Mouse (Mus musculus) liver, adult 2 months (tissue): ENCODE results near the gene Mgat4a.
A peak's percentile ranks its signal among the peaks of the same experiment; 100 is the strongest.

Experiments
- CTCF ChIP-seq: fragments of 200-500 bp; IDR thresholded peaks from 2 replicates; pipeline ENCODE4 v1.5.1; 2011; ENCODE audit warnings: low read depth, low read length, control low read depth
- POLR2A ChIP-seq: fragments of 200-500 bp; IDR thresholded peaks from 2 replicates; pipeline ENCODE4 v1.6.1; 2011; ENCODE audit warnings: low read length, control low read depth; ENCODE audit not compliant: insufficient read depth; ENCODE audit errors: extremely low read depth

DNA sequence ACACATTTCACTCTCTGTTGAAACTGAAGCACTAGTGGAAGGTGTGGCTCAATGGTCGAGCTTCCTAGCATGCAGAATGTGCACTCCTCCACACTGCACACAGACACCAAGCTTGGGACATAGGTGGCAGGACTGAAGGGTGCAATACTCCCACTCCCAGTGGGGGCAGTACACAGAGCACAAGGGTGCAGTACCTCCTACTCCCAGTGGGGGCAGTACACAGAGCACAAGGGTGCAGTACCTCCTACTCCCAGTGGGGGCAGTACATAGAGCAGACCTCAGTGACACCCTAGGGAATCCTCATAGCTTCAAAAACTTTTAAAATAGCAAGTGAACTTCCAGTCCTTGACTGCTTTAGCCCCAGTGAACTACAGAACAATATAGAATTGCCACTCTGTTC is 121.4 kb downstream of the Mgat4a start:
- TF ChIP-seq CTCF, result peak; percentile 90
- no peak for TF ChIP-seq POLR2A
